Mouse (Mus musculus) embryonic fibroblast, embryonic 13.5 days (primary cell): ENCODE measurements around the gene Usp48.

Experiments used
- CTCF ChIP-seq: IDR thresholded peaks from 2 replicates; pipeline ENCODE4 v1.5.1; 2011; ENCODE audit warnings: mild to moderate bottlenecking, control low read depth, low read length, moderate library complexity, borderline replicate concordance; ENCODE audit not compliant: insufficient read depth
- POLR2A ChIP-seq: IDR thresholded peaks from 2 replicates; pipeline ENCODE4 v1.6.1; 2011; ENCODE audit warnings: low read depth, mild to moderate bottlenecking, control low read depth, low read length, moderate library complexity

DNA sequence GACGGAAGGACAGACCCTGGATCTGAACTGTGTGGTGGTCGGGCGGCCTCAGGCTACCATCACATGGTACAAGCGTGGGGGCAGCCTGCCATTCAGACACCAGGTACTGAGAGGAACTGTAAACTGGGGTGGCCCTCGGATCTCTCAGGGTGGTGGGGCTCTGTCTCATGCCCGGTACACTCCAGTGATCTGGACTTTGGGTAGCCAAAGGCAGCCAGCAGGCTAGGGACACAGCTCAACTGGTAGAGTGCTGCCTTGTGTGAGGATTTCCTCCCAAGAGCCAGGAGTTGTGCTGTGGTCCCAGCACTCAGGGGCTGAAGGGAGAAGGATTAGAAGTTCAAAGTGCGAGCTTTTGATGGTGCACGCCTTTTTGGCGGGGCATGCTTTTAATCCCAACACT is 48.0 kb upstream of the Usp48 start:
- TF ChIP-seq POLR2A (no peak), CTCF (no peak)
